Mouse (Mus musculus) CD4-positive, CD25-positive, alpha-beta regulatory T cell, adult 2 months (primary cell): ENCODE results near the gene Arl4a.

Experiments
- DNase-seq: peaks from one replicate; pipeline ENCODE4 v3.0.0-alpha.2; 2012; ENCODE audit warnings: low read depth, low spot score

Gene Arl4a

DNA sequence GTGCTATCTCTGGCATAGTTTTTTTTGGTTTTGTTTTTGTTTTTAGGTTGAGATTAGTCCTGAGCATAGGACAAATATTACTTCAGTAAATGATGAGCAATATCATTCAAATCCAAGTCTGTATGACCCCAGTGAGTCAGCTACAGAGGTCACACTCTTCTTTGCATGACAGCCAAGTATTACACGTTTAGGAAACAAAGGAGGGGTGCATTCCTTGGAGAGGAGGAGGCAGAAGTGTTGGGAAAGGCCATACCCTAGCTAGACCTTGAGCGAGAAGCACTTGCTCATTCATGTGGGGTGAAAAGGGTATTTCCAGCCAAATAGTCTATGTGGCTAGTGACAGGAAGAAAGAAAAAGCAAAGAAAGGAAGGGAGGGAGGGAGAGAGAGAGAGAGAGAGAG, 28.0 kb downstream of the Arl4a start:
- DNase-seq, result no peak

DNA sequence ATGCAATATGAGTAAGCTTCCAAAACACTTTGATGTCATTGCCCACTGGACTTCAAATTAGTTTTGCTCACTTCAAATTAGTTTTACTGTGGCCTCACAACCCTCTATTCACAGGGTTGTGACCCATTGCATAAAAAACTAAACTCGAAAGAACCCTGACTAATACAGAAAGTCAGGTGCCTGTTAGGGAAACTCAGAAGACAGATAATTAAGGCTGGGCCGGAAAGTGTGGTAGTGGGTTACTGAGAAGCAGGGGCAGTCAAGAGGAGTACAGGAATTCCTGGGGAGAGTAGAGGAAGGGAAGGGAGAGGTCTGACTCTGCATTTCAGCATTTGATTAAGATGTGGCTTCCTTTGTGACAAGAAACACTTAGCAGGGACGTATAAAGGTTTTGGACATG, 29.4 kb downstream of the Arl4a start:
- peak; percentile 12 for DNase-seq

DNA sequence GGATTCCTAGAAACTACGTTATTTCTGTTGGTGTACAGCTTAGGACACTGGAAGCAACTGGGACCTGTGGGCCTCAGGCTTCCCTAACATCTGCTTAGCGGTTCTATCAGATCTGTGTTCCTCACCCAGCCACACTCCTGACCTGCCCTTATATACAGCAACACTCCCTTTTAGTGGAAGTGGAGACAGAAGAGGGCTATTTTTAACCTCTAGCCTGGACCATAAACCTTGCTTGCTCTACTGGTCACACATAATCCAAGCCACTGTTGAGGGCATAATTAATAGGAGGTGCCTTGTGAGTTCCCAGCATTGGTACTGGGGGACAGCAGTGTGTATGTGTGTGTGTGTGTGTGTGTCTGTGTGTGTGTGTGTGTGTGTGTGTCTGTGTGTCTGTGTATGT, 33.1 kb downstream of the Arl4a start:
- DNase-seq, result no peak

DNA sequence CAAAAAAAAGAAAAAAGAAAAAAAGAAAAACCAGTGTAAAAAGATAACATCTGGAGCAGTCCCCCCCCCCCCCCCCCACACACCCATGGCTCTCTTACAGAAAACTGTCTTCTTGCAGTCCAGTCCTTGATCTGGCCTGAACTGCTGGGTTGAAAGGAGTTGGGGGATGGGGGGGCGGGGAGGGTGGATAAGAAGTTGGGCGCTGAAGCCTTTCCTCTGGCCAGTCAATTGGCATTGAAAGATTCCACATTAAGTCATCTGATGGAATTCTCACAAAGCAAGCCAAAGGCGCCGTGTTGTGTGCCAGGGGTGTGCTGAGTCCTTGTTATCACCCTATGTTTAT, 39.0 kb downstream of the Arl4a start:
- no peak for DNase-seq

DNA sequence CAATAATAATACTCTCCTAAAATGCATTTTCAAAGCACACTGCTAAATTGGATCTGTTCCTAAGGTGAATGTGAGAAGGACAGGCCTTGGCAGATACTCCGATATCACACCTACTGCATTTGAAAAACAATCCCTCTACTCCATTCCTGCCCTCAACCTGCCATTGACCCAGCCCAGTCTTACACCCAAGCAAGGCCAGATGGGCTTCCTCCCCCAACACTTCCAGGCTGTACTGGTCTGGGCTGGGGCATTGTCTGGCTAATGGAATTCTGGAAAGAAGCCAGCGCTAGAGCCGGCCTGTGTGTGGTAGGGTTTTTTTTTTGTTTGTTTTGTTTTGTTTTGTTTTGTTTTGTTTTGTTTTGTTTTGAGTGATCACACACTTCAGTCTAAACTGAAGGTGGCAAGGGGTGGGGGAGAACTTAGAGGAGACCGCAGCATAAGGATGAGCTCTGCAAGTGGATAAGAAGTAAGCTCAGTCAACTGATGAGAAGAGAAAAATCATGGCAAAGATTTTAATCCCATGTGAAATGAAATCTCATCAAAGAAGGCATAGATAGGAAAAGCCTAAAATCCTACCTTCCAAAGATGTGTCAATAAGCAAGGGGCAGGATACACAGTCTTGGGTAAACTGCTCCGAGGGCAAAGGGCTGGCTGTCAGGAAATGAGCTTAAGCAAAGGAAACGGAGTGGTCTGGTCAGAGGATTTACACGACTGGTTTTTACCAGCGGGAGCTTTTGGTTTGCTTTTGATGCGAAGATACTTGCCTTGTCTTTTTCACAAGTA, 39.6 kb downstream of the Arl4a start:
- DNase-seq, result no peak

DNA sequence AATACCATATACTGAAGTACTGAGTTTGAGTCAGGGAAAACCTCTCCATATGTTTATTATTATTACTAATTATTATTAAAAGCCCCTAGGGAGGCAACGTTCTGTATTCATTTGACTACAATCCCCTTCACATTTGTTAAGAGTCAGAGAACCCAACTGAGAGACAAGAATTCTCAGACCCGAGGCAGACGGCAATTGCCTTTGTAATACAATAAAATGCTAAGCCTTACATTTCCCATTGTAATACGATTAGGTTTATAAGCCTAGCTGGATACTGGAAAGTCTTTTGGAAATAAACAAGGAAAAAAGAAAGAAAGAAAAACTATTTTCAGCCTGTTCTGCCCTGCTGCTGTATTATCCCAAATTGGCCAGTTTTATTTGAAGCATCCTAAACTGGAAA, 40.2 kb downstream of the Arl4a start:
- no peak for DNase-seq

DNA sequence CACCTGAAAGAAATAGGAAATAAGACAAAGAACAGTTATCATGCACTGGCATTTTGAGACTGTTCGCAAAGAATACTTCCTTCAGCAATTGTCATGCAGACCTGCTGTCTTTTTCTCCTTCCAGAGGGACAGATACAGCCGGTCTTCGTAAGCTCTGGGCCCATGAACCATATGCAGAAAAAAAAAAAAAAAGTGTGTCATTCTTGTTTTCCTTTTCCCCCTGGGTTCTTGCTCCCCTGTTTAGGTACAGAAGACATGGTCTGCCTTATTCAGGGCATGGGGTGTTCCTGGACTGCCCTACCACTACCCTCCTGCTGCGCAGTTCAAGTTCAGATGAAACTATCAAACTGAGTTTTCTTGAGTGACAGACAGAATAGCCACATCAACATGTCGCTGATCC, 41.8 kb downstream of the Arl4a start:
- DNase-seq, result no peak

DNA sequence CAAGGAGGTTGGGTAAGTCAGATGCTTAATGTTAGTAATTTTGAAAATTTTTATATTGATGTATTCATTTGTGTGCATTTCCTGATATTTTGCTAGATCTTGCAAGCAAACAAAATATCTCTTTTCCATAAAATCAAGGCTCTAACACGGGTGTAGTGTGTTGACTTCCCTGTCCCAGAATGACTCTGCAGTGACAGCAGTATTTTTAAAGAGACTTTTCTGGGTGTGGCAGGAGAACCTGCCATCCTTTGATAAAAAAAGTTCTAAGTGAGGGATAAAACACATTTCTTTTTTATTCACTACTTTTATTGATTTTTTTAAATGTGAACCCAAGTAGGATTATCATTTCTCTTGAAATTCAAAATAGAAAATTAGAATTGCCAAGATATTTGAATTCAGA, 42.2 kb downstream of the Arl4a start:
- DNase-seq, result no peak

DNA sequence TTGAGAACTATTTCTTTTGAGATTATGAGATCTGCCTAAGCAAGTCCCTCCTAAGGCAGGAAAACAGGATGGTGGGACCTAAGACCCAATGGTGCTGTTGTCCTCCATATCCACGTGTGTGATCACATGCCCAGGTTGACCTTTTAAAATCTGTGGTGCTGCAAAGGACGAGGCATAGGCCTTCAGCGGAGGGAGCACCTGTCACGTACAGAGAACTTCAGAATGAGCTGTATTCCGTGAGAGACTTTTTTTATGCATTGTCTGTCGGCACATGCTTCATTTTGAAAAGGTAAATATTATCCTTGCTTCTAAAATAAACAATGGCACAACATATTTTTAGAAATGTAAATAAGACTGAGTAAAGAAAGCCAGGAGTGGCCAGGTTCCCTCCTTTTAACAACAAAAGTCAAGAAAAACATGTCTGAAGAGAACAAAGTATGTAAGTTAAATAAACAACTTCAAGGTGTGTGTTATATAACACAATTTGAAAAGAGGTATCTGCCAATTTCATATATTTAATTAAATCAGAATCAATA, 45.0 kb downstream of the Arl4a start:
- no peak for DNase-seq

DNA sequence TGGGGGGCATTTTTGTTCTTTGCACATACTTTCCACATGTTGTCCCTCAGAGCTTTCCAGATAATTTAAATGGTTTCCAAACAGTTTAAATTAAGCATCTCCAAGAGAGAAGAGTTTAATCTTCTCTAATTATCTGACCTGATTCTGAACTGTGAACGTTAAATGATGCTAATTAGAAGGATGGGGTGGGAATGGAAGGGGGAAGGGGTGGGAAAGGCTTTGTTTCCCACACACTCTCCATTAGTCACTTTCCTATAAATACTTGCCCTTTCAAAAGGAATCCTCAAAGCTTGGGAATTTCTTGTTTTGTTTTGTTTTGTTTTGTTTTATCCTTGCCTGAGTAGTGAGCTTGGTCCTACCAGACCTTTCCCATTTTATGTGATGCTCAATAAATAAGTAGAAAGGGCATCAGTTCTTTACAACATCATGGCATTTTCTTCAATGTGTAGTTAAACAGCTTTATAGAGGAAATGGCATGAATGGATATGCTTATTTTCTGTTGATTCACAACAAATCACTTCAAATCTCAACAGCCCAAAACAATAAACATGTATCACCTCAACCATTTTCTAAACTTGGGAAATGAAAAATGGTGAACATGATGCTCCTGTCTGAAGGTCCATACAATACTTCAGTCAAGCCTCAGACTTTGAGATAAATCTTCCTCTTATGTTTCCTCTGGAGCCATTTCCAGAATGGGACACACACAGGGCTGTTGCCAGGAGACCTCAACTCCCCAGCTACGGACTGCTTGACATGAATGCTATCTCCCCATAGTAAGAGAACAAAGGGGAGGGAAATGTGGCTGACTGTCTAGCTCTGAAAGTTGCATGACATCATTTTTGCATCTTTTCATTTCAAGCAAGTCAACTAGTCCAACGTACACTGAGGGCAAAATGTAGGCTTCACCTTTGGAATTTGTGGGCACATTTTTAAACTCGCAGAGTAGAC, 46.7 kb downstream of the Arl4a start:
- DNase-seq, result no peak

DNA sequence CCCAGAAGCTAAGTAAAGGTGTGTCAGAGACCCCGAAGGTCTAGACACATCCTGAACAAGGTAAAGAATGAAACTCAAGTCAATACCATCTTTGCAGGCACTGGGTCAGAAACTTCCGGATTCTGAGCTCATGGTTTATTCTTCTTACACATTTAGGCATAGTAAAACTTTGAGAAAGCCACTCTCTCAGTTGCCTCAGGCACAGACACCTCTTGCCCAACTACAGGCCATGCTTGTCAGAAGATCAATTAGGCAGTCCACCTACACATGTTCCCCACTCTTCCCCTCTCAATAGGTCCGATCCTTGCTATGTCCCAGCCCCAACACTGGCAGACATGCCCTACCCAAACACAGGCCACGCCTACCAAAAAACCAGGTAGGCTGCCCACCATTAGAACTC, 48.7 kb downstream of the Arl4a start:
- DNase-seq, result no peak

DNA sequence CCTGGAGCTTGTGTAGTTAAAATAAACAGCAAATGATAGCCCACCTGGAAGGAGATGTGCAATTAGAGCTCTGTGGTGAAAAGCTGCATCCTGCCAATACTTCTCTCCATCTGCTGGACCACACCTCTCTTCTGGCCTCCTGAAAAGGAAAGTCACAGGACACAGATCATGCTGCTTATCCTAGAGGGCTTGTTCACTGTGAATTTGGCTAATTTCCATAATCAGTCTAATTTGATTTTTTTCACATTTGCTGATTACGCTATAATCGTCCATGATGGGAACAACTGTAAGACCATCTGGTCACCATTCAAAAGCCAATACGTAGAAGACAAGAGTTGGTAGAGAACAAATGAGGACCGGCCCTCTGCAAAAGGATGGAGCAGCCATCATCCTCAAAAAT, 50.6 kb downstream of the Arl4a start:
- no peak for DNase-seq

DNA sequence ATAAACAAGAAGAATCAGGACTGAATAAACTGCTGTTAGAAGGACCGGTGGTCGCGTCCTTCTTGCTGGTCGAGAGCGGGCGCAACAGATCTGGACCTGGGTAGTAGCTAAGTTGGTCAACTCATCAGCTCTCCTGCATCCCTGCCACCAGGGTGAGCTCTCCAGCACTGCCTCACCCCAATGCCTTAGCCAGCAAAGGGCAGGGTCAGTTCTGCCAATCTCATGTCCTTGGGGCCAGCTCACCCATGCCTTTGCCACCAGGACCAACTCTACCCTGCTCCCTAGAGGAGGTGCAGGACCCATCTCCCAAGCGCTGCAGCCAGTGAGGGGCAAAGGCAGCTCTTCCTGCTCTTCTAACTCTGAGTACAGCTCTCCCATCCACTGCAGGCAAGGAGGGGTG, 52.2 kb downstream of the Arl4a start:
- no peak for DNase-seq

DNA sequence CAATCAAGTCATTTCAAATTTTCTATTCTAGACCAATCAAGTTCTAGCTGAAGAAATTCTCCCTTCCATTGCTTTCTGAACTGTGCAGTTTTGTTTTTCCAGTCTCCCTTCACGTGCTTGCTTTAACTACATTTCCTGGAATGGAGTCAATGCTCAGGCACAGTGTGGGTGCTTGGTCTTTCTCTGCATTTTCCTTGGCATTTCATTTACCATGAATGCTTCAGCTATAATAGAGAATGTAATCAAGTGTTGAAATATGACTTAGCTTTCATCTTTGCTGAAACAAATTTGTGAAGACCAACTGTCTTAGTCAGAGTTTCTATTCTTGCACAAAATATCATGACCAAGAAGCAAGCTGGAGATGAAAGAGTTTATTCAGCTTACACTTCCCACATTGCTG, 58.0 kb downstream of the Arl4a start:
- DNase-seq, result no peak

DNA sequence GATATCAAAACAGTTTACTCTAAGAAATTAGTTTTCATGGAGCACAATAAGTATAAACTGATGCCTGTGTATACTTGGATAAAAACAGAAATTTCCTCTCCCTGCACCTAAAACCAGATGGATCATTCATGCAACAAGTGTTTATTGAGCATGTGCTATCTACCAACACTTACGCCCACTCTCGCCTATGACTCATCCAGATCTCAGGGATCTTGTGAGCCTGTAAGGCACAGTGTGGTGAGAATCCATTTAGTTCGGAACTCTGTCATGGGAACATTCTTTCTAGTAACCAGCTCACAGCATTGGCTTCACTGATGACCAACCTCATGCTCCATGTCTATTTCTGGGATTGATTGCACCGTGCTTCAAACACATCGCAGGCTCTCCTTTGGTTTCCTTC, 58.8 kb downstream of the Arl4a start:
- no peak for DNase-seq

DNA sequence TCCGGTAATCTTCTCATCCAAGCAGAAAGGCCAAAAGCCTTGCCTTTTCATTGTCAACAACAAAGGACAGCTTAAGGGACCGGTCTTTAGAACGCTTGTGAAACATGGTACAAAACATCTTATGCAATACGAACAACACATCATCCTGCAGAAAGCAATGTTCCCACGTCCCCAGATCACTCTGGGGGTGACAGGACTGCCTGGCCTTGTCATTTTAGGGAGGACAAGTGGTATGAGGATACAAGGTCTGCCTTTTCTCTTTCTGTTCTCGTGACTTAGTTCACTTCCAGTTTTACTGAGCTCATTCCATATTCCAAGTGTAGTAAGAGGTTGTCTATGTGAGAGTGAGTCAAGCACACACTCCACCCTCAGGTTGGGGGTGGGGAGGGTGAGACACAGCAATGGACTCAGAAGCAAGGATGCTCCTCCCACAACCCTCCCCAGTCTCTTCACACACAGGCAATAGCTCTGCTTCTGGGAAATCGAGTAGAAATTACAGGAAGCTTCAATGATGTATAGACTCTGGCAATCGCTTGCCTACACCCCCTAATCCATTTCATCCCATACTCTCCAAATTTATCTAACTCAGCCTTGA, 59.7 kb downstream of the Arl4a start:
- DNase-seq, result no peak

DNA sequence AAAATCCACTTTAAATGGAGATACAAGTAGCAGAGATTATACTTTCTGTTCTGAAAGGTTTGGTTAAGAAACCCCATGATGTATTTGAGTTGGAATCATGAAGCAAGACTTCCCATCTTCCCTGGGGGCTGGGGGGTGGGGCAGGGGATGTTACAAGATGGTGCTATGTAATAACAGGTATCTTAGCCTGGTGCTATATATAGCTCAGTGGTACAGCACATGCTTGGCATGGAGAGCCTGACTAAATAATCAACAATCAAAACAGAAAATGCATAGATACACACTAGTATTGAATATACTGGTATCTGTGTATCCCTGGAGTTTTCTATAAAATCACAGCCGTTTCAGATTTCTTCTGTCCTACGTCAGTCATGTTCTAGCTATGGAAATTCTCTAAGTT, 61.4 kb downstream of the Arl4a start:
- no peak for DNase-seq

DNA sequence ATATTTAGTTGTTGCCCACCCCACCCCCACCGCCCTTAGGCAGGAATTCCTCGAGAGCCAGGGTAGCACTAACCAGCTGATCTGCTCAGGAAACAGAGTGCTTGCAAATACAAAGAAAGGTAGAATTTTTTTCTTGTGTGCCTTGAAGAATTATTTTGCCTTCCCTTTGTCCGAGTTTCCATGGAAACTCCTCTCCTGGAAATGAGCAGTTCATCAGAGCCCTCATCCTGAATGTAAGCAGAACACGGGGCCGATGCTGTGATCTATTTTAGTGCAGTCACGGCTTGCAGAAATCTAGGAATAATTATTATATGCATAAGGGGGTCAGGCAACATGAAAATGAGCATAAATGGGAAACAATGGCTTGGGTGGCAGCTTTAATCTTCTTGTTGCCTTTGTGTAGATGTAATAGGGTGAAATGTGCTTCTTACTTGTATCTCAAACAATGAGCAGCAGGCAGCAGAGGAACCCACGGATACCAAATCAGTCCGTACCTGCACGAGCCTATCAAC, 61.9 kb downstream of the Arl4a start:
- no peak for DNase-seq

DNA sequence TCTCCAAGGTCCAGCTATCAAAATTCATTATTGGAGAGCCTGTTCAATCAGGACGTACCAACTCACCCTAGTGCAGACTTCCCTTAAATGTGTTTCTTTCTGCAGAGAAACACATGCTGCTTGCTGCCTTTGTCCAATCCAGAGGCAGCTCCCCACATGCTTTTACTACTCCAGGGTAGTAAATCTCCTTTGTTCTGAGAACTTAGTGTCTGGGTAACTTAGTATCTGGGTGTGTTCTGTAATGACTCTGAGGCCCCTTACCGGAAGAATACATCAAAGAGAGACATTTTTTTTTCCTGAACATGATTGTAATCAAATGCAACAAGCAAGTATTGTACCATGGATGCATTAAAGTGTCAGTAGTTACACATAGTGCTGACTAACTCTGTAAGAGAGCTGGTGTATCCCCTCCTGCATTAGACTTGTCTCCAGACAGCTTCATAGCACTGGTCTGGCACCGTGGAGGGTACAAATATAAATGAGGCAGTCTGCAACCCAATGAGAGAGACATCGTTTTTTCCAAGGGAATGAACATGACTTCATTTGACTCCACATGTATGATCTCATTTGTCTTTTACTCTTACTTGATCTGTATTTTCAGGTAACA, 62.7 kb downstream of the Arl4a start:
- DNase-seq, result peak; percentile 6

DNA sequence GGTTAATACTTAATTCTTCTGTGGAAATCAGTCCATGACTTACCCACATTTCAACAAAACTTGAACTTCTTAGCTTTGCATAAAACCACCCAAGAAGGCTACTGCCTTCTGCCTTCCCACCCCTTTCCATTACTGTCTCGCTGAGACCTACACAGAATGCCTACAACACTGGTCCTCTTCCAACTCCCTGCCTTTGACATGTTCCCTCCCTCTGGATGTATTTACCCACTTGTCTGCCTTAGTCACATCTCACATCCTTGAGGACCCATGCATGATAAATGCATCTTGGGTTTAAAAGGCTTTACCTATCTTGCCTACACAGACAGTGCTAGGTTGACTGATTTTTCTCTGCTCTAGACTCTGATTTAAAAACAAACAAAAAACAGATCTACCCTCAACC, 63.6 kb downstream of the Arl4a start:
- DNase-seq, result no peak

DNA sequence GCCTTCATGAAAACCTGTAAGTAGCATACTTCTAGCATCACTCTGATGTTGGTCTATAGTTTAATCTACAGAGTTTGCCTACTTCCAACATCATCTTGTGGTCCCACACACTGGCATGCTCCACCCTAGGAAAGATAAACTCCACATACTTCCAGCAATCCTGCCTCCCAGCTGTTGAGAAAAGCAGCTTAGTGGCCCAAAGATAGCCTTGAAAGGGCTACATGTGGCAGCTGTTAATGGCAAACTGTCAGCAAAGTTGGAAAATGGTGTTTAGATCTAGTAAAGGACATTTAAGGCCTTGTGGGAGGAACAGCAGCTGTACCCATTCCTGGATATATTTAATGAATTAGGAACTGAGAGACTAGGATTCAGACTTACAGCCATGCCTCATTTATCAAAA, 68.3 kb downstream of the Arl4a start:
- DNase-seq, result no peak

DNA sequence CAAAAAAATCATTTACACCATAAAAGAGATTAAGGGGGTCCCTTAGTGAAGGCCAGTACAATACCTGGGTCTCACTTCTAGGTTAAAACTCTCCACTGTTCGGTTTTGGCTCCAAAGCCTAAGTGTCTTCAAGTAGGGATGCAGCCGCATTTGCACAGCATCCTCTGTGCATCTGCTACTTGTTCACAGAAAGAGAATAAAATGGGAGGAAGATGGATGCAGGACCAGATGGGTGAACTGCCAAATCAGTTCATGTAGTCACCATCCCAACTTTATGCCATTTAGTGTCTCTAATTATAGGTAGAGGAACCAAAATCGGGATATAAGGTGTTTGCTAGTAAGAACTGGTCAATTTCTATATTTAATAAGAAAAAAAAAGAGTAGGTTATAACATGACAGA, 69.7 kb downstream of the Arl4a start:
- no peak for DNase-seq
